Mouse (Mus musculus): Measurements from ENCODE around the gene Psmb3. TPM values are rescaled to one million over a fixed set of nuclear protein-coding genes. Genes with fewer than 3 reads are reported as not detected.
A peak's percentile ranks its signal among the peaks of the same experiment; 100 is the strongest.
"Not testable (repeated sequence)": the region's sequence is repeated elsewhere in the genome, so short reads cannot be mapped to it uniquely, and the experiment has no call there.

The Psmb3 gene
- polyA plus RNA-seq (2015; fragmentation: Nextera tagmentation; extraction: Ambion mirVana): 200 and 219 TPM in 2 replicates

DNA sequence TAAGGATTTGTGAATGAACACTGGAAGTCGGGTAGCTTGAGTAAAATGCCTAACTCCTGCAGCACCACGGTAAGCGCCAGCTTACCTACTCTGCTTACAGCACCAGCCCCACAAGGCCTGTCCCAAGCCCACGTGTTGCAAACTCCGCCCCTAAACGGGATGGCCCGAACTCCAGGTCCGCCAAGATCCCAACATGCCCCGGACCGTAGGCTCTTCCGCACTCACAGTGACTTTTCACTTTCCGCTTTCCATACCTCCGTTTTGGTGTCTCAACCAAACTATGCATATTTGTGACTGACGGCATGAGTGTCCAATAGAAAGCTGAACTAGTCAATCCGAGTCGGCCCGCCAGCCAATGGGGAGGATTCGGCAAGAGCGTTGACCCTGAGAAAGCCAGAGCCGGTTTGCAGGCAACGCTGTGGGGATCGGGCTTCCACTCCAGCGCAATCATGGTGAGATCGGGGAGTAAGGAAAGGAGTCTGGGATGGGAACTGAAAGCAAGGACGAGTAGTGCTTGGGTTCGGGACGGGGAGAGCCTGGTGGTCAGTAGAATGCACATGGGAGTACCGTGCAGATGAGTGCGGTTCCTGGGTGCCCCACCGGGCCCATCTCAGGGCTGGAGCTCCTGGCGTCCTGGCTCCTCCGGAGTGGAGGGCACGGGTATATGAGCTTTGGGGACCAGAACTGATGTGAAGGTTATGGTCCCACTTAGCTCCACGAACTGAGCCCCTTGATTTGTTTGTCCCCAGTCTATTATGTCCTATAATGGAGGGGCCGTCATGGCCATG, at the start of gene Psmb3:
TSS of gene Psmb3 (plus strand) at position 361 of the 788 bp plus-strand sequence.
- peaks cover 14% of the 10 kb centered on the region for H3K36me3 ChIP-seq (ENCODE audit: control insufficient read depth, insufficient read depth)
- peak; percentile 90 for ATAC-seq (ENCODE audit: low read depth)
- H3K9ac ChIP-seq (ENCODE audit: low read depth, low read length): peak within 1 kb of the TSS; percentile 79
- H3K4me2 ChIP-seq (ENCODE audit: low read depth, low read length): peak within 1 kb of the TSS; percentile 70
- WGBS (ENCODE audit: insufficient replicate concordance): 0% methylated on average over 35 of the region's 35 CpGs
- peaks cover 17% of the 10 kb centered on the region for H3K4me1 ChIP-seq (ENCODE audit: control insufficient read depth, low read depth, low read length)
- peak within 1 kb of the TSS; percentile 87 for H3K4me3 ChIP-seq (ENCODE audit: low read depth, low read length)
- H3K9me3 ChIP-seq (replicated peaks; ENCODE audit: control insufficient read depth, low read length): no peaks in the 10 kb centered on the region
- H3K27ac ChIP-seq (ENCODE audit: low read length): peak within 1 kb of the TSS; percentile 67
- H3K27me3 ChIP-seq (ENCODE audit: control insufficient read depth, insufficient read depth, low read depth, low read length): peaks cover 40% of the 10 kb centered on the region

DNA sequence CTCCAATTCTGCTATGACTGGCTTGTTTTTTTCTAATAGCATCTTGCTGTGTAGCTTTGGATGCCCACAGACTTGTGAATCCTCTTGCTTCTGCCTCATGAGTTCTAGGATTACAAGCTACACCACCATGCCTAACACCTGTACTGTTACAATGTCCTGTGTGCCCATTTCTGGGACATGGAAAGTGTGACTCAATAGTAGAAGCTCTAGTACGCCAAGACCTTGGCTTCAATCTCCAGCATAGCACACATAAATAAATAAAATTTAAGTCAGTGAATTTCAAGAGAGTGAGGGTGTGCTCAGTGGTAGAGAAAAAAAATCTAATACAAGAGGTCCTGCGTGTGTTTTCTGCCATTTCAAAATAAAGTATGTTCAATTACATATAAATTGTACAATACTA, 49.0 kb upstream of the Psmb3 start:
- H3K27ac ChIP-seq (ENCODE audit: low read length): no peak overlapping the region
- no peak overlapping the region for H3K4me3 ChIP-seq (ENCODE audit: low read depth, low read length)
- H3K4me2 ChIP-seq (ENCODE audit: low read depth, low read length): no peak overlapping the region
- no peak overlapping the region for H3K9ac ChIP-seq (ENCODE audit: low read depth, low read length)
- 66% methylated on average over 2 of the region's 2 CpGs for WGBS (ENCODE audit: insufficient replicate concordance)
- H3K9me3 ChIP-seq (replicated peaks; ENCODE audit: control insufficient read depth, low read length): no peaks in the 10 kb centered on the region
- ATAC-seq (ENCODE audit: low read depth): no peak
- peaks cover 2% of the 10 kb centered on the region for H3K4me1 ChIP-seq (ENCODE audit: control insufficient read depth, low read depth, low read length)
- peaks cover 6% of the 10 kb centered on the region for H3K27me3 ChIP-seq (ENCODE audit: control insufficient read depth, insufficient read depth, low read depth, low read length)
- no peaks in the 10 kb centered on the region for H3K36me3 ChIP-seq (ENCODE audit: control insufficient read depth, insufficient read depth)

- WGBS (ENCODE audit: insufficient replicate concordance): 67% methylated on average over 14 of the region's 14 CpGs
- no peak for ATAC-seq (ENCODE audit: low read depth)
- Histone ChIP-seq H3K9me3 (replicated peaks; ENCODE audit: control insufficient read depth, low read length) (no peaks in the 10 kb centered on the region), H3K27ac (ENCODE audit: low read length) (no peak overlapping the region), H3K27me3 (ENCODE audit: control insufficient read depth, insufficient read depth, low read depth, low read length) (peaks cover 29% of the 10 kb centered on the region), H3K4me2 (ENCODE audit: low read depth, low read length) (no peak overlapping the region), H3K4me1 (ENCODE audit: control insufficient read depth, low read depth, low read length) (peaks cover 14% of the 10 kb centered on the region), H3K4me3 (ENCODE audit: low read depth, low read length) (no peak overlapping the region), H3K9ac (ENCODE audit: low read depth, low read length) (no peak overlapping the region), H3K36me3 (ENCODE audit: control insufficient read depth, insufficient read depth) (no peaks in the 10 kb centered on the region)
Observed at GRCm38 (mm10) chr11:97656269-97656971, 46.8 kb upstream of the Psmb3 start.

DNA sequence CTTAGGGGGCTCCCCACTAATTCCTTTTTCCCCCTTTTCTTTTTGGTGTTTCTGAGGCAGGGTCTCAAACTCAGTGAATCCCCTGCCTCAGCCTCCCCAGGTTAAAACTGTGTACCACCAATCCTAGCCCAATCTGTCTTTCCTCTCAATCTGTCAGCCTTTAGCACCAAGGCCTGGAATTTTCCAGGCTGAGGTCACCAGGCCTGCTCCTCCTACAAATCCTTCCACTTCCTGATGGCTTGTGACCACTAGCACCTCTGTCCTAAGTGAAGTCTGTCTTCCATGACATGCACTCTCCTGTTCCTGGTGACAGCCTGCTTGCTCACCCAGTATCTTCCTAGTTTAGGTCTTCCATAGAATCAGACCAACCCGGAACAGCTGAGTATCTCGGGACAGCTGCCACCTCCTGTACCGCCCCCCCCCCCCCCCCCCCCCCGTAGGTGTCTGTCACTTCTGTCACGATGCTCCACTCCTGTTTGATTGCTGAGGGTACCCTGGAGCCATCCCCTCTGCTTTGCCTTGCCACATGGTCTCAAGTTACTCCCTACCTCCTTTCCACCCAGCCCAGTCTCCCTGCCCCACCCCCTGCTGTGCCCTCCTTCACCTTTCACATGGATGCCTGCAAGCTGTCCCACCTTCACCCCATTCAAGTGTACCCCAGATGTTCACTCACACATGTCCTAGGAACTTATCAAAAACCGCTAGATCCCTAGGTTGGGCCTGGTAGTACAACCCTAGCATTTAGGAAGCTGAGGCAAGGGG, 45.8 kb upstream of the Psmb3 start:
- Histone ChIP-seq H3K36me3 (ENCODE audit: control insufficient read depth, insufficient read depth) (no peaks in the 10 kb centered on the region), H3K4me1 (ENCODE audit: control insufficient read depth, low read depth, low read length) (peaks cover 20% of the 10 kb centered on the region), H3K4me2 (ENCODE audit: low read depth, low read length) (no peak overlapping the region), H3K9me3 (replicated peaks; ENCODE audit: control insufficient read depth, low read length) (no peaks in the 10 kb centered on the region), H3K27me3 (ENCODE audit: control insufficient read depth, insufficient read depth, low read depth, low read length) (peaks cover 38% of the 10 kb centered on the region), H3K9ac (ENCODE audit: low read depth, low read length) (no peak overlapping the region), H3K4me3 (ENCODE audit: low read depth, low read length) (no peak overlapping the region), H3K27ac (ENCODE audit: low read length) (no peak overlapping the region)
- ATAC-seq (ENCODE audit: low read depth): no peak
- 54% methylated on average over 4 of the region's 6 CpGs for WGBS (ENCODE audit: insufficient replicate concordance)

DNA sequence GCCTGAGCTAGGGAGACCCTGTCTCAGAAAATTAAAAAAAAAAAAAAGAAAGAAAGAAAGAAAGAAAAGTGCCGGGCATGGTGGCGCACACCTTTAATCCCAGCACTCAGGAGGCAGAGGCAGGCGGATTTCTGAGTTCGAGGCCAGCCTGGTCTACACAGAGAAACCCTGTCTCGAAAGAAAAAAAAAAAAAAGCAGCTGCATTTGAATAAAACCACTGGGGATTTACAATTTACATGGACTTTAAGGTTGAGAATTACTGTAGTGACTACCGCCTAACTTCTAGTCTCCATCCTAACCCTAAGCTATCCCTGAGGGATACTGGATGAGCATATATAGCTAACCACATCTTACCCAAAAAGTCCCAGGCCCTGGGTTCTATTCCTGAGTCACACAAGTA, 45.2 kb upstream of the Psmb3 start:
- H3K9ac ChIP-seq (ENCODE audit: low read depth, low read length); H3K27ac ChIP-seq (ENCODE audit: low read length); H3K9me3 ChIP-seq (replicated peaks; ENCODE audit: control insufficient read depth, low read length); ATAC-seq (ENCODE audit: low read depth); H3K4me3 ChIP-seq (ENCODE audit: low read depth, low read length); H3K4me2 ChIP-seq (ENCODE audit: low read depth, low read length); H3K36me3 ChIP-seq (ENCODE audit: control insufficient read depth, insufficient read depth): not testable (repeated sequence)
- WGBS (ENCODE audit: insufficient replicate concordance): 57% methylated on average over 6 of the region's 6 CpGs
- Histone ChIP-seq H3K4me1 (ENCODE audit: control insufficient read depth, low read depth, low read length) (peaks cover 21% of the 10 kb centered on the region), H3K27me3 (ENCODE audit: control insufficient read depth, insufficient read depth, low read depth, low read length) (peaks cover 44% of the 10 kb centered on the region)

GRCm38 (mm10) chr11:97658751-97659266, 44.4 kb upstream of the Psmb3 start:
- Histone ChIP-seq H3K27ac (ENCODE audit: low read length) (peak overlapping the region; percentile 33; the same call in 1 of the 2 replicates), H3K4me2 (ENCODE audit: low read depth, low read length) (peak overlapping the region; percentile 77), H3K27me3 (ENCODE audit: control insufficient read depth, insufficient read depth, low read depth, low read length) (peaks cover 52% of the 10 kb centered on the region), H3K9me3 (replicated peaks; ENCODE audit: control insufficient read depth, low read length) (no peaks in the 10 kb centered on the region), H3K4me3 (ENCODE audit: low read depth, low read length) (0 out of 2 replicates have a peak overlapping the region, but pooled peaks have one; percentile 64), H3K36me3 (ENCODE audit: control insufficient read depth, insufficient read depth) (no peaks in the 10 kb centered on the region), H3K4me1 (ENCODE audit: control insufficient read depth, low read depth, low read length) (peaks cover 21% of the 10 kb centered on the region), H3K9ac (ENCODE audit: low read depth, low read length) (no peak overlapping the region)
- no peak for ATAC-seq (ENCODE audit: low read depth)
- WGBS (ENCODE audit: insufficient replicate concordance): 32% methylated on average over 11 of the region's 11 CpGs

- no peak for ATAC-seq (ENCODE audit: low read depth)
- Histone ChIP-seq H3K36me3 (ENCODE audit: control insufficient read depth, insufficient read depth) (no peaks in the 10 kb centered on the region), H3K4me1 (ENCODE audit: control insufficient read depth, low read depth, low read length) (peaks cover 21% of the 10 kb centered on the region), H3K4me2 (ENCODE audit: low read depth, low read length) (peak overlapping the region; percentile 77), H3K27ac (ENCODE audit: low read length) (peak overlapping the region; percentile 74), H3K9ac (ENCODE audit: low read depth, low read length) (peak overlapping the region; percentile 62), H3K9me3 (replicated peaks; ENCODE audit: control insufficient read depth, low read length) (no peaks in the 10 kb centered on the region), H3K27me3 (ENCODE audit: control insufficient read depth, insufficient read depth, low read depth, low read length) (peaks cover 59% of the 10 kb centered on the region), H3K4me3 (ENCODE audit: low read depth, low read length) (peak overlapping the region; percentile 64)
- 4% methylated on average over 13 of the region's 13 CpGs for WGBS (ENCODE audit: insufficient replicate concordance)
Observed at GRCm38 (mm10) chr11:97659267-97659989, 43.8 kb upstream of the Psmb3 start.

DNA sequence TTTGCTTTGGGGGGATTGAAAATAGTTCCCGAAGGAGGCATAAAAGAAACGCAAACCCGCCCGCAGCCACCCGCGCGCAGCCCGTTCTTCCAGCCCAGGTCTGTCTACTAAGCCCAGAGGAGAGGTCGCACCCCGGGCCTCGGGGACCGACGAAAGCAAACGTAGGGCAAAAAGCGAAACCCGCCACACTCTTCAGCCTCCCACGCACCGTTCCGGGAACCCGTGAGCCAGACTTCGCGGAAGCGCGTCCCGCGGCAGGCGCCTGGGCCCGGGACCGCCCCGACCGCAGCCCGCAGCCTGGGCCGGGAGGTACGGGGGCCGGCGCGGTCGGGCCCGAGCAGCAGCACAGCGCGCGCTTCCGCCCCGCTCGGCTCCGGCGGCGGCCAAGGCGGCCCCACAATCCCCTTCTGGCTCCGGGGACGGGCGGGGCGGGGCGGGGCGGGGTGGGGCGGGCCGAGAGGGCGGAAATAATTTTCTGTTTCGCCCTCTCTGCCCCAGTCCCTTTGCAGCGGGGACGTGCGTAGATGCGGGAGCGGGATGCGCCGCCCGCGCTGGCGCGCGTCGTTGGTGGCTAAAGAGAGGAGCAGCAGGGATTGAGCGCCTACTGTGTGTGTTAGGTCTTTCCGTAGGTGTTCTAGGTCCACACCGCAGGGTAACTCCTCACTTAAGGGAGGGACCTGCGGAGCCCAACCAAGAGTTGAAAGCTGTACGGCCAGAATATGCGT, 43.0 kb upstream of the Psmb3 start:
- WGBS (ENCODE audit: insufficient replicate concordance): under 1% methylated on average over 66 of the region's 78 CpGs
- H3K36me3 ChIP-seq (ENCODE audit: control insufficient read depth, insufficient read depth): no peaks in the 10 kb centered on the region
- H3K4me1 ChIP-seq (ENCODE audit: control insufficient read depth, low read depth, low read length): peaks cover 21% of the 10 kb centered on the region
- peaks cover 66% of the 10 kb centered on the region for H3K27me3 ChIP-seq (ENCODE audit: control insufficient read depth, insufficient read depth, low read depth, low read length)
- H3K9me3 ChIP-seq (replicated peaks; ENCODE audit: control insufficient read depth, low read length): no peaks in the 10 kb centered on the region
- peak overlapping the region; percentile 62 for H3K9ac ChIP-seq (ENCODE audit: low read depth, low read length)
- ATAC-seq (ENCODE audit: low read depth): peak; percentile 87
- H3K4me2 ChIP-seq (ENCODE audit: low read depth, low read length): peak overlapping the region; percentile 77
- peak overlapping the region; percentile 64 for H3K4me3 ChIP-seq (ENCODE audit: low read depth, low read length)
- H3K27ac ChIP-seq (ENCODE audit: low read length): peak overlapping the region; percentile 74

Data from liver, embryonic 16.5 days (tissue).